Mouse (Mus musculus) heart, embryonic 12.5 days (tissue): ENCODE data around the gene Rhox3a2. TPM values are rescaled to one million over a fixed set of nuclear protein-coding genes. Genes with fewer than 3 reads are reported as not detected.
"Not testable (repeated sequence)": the region's sequence is repeated elsewhere in the genome, so short reads cannot be mapped to it uniquely, and the experiment has no call there.

Source experiments
- ATAC-seq: fragments of 200-750 bp; cut with Nextera tagmentation; 2 replicates; pipeline ENCODE4 v1.8.0; 2017; ENCODE audit warnings: moderate TSS enrichment, moderate library complexity; ENCODE audit not compliant: insufficient number of reproducible peaks, low FRiP score
- H3K27ac ChIP-seq: fragments of 300-500 bp; sonication (generic); 2 replicates; pipeline ENCODE4 v1.5.1; 2016; ENCODE audit warnings: mild to moderate bottlenecking, moderate library complexity; ENCODE audit not compliant: poor library complexity, severe bottlenecking
- H3K27me3 ChIP-seq: fragments of 300-500 bp; sonication (generic); replicated peaks from 2 replicates; pipeline ENCODE4 v1.6.1; 2016; ENCODE audit warnings: mild to moderate bottlenecking, moderate library complexity
- H3K36me3 ChIP-seq: fragments of 300-500 bp; sonication (generic); 2 replicates; pipeline ENCODE4 v1.6.1; 2016; ENCODE audit warnings: mild to moderate bottlenecking, moderate library complexity
- H3K4me1 ChIP-seq: fragments of 300-500 bp; sonication (generic); replicated peaks from 2 replicates; pipeline ENCODE4 v1.6.1; 2016; ENCODE audit warnings: mild to moderate bottlenecking
- H3K4me2 ChIP-seq: fragments of 300-500 bp; sonication (generic); 2 replicates; pipeline ENCODE4 v1.6.1; 2016; ENCODE audit warnings: mild to moderate bottlenecking, moderate library complexity
- H3K4me3 ChIP-seq: fragments of 300-500 bp; sonication (generic); 2 replicates; pipeline ENCODE4 v1.5.1; 2016; ENCODE audit warnings: mild to moderate bottlenecking
- H3K9ac ChIP-seq: fragments of 300-500 bp; sonication (generic); 2 replicates; pipeline ENCODE4 v1.6.1; 2016; ENCODE audit warnings: mild to moderate bottlenecking, moderate library complexity
- H3K9me3 ChIP-seq: fragments of 300-500 bp; sonication (generic); replicated peaks from 2 replicates; pipeline ENCODE4 v1.6.1; 2016; ENCODE audit warnings: mild to moderate bottlenecking, moderate library complexity
- WGBS: fragments of 180-500 bp; shearing (Covaris S2); methylation state at CpG from one replicate; pipeline ENCODE4 v1.1.7; 2016; 5-methylcytosine and 5-hydroxymethylcytosine counted together
- polyA plus RNA-seq: library from polyadenylated mRNA; unstranded; fragments of >200 nt; fragmentation: Nextera tagmentation; extraction: Ambion mirVana; gene quantifications from 2 replicates; pipeline ENCODE4 v1.2.1, GENCODE M21; 2016

Rhox3a2 gene
- not detected in 2 replicates for polyA plus RNA-seq

DNA sequence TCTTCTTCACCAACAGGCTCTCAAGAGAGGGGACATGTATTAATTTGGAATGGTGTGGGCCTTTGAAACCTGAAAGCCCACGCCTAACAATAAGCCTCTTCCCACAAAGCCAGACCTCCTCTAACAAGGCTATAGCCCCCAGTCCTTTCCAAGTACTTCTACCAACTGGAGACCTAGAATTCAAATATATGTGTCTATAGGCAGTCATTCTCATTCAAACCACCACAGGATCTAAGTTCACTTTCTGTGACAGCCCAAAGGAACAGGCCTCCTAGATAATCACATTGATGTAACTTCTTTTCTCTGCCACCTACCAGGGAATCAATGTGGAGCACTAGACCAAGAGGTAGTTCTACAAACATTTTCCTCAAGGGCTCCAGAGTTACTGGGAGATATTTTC, at the start of gene Rhox3a2:
Rhox3a2 (plus strand) TSS at position 301 of the 400 bp plus-strand sequence.
- not testable (repeated sequence) for H3K36me3 ChIP-seq, H3K27me3 ChIP-seq, ATAC-seq, H3K27ac ChIP-seq, H3K9me3 ChIP-seq, H3K4me2 ChIP-seq, H3K9ac ChIP-seq, H3K4me1 ChIP-seq, H3K4me3 ChIP-seq
- no CpG with 5 or more reads among the region's 1 CpGs for WGBS

DNA sequence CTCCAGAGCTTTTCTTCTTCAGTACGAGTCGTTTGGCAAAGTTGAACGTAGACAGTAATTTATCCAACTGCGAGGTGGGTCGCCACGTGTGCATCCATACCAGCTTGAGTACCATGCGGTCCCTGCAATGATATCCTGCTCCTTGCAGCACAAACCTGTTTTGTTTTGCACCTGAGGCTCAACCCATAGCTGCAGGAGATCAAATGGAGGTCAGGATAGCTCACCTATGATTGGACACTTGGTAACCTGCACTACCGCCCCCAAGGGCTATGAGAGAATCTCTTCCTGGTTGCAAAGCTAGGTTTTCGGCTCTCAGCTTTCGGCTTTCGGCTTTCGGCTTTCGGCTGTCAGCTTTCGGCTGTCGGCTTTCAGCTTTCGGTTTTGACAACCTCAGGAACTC, 10.7 kb downstream of the Rhox3a2 start, which contains the start of gene Rhox4a2:
Rhox4a2 (plus strand) TSS at position 301 of the 400 bp plus-strand sequence.
- H3K36me3 ChIP-seq, H3K27me3 ChIP-seq, H3K27ac ChIP-seq, H3K4me2 ChIP-seq, H3K9ac ChIP-seq, ATAC-seq, H3K4me1 ChIP-seq, H3K9me3 ChIP-seq, H3K4me3 ChIP-seq: not testable (repeated sequence)
- WGBS, result 87% methylated on average over 9 of the region's 16 CpGs

DNA sequence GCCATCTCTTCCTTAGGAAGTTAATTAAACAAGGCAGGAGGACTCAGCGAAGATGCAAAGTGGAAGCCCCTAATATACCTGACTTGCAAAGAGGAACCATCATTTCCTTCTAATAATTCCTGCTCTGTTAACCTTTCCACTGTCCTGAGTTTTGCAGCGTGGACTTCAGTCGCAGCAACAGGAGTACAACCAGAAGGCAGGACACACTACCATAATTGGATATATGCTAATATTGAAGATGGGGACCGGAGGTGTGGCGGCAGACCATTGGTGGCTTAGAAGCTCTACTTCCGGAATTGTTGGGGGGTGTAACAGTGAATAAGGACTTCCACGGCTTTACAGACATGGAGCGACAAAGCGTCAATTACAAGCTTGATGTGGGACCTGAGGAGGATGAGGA, 31.9 kb downstream of the Rhox3a2 start, which contains the start of gene Rhox2b:
Rhox2b (plus strand) TSS at position 301 of the 400 bp plus-strand sequence.
- H3K4me1 ChIP-seq, H3K4me2 ChIP-seq, H3K27ac ChIP-seq, H3K9ac ChIP-seq, ATAC-seq, H3K27me3 ChIP-seq, H3K9me3 ChIP-seq, H3K36me3 ChIP-seq, H3K4me3 ChIP-seq: not testable (repeated sequence)
- no CpG with 5 or more reads among the region's 9 CpGs for WGBS

- not testable (repeated sequence) for H3K9me3 ChIP-seq, H3K27ac ChIP-seq, H3K27me3 ChIP-seq, ATAC-seq, H3K36me3 ChIP-seq, H3K4me3 ChIP-seq, H3K4me1 ChIP-seq, H3K4me2 ChIP-seq, H3K9ac ChIP-seq
- 87% methylated on average over 14 of the region's 15 CpGs for WGBS
Measured at GRCm38 (mm10) chrX:37432194-37432593, 52.4 kb downstream of the Rhox3a2 start, which contains the start of gene Rhox4b. Gene Rhox4b, plus strand, starts transcription at chrX:37432494.

Other genes starting within 250 kb of the Rhox3a2 start
- gene Akap14, start 211.2 kb upstream of the Rhox3a2 start, polyA plus RNA-seq, result not detected in 2 replicates
- gene Ndufa1, start 188.9 kb upstream of the Rhox3a2 start, polyA plus RNA-seq, result 551 and 581 TPM in 2 replicates
- 7.5 and 7.7 TPM in 2 replicates for gene Rnf113a1, start 188.8 kb upstream of the Rhox3a2 start, polyA plus RNA-seq
- not detected in 2 replicates for gene Gm9, start 169.0 kb upstream of the Rhox3a2 start, polyA plus RNA-seq
- gene Rhox1, start 157.8 kb upstream of the Rhox3a2 start, polyA plus RNA-seq, result not detected in 2 replicates
- not detected in 2 replicates for gene Rhox2a, start 135.1 kb upstream of the Rhox3a2 start, polyA plus RNA-seq
- gene Rhox3a, start 130.1 kb upstream of the Rhox3a2 start, polyA plus RNA-seq, result not detected in 2 replicates
- gene Rhox4a, start 114.7 kb upstream of the Rhox3a2 start, polyA plus RNA-seq, result not detected in 2 replicates
- 0.38 TPM in 1 of 2 replicates, not detected in the other for gene Rhox4a2, start 10.8 kb downstream of the Rhox3a2 start, polyA plus RNA-seq
- gene Rhox2b, start 32.0 kb downstream of the Rhox3a2 start, polyA plus RNA-seq, result not detected in 2 replicates
- gene Rhox4b, start 52.5 kb downstream of the Rhox3a2 start, polyA plus RNA-seq, result not detected in 2 replicates
- gene Rhox2c, start 73.7 kb downstream of the Rhox3a2 start, polyA plus RNA-seq, result not detected in 2 replicates
- not detected in 2 replicates for gene Rhox3c, start 78.6 kb downstream of the Rhox3a2 start, polyA plus RNA-seq
- gene Rhox4c, start 100.3 kb downstream of the Rhox3a2 start, polyA plus RNA-seq, result not detected in 2 replicates
- gene Rhox2d, start 113.4 kb downstream of the Rhox3a2 start, polyA plus RNA-seq, result not detected in 2 replicates
- not detected in 2 replicates for gene Rhox4d, start 134.3 kb downstream of the Rhox3a2 start, polyA plus RNA-seq
- gene Rhox2e, start 150.4 kb downstream of the Rhox3a2 start, polyA plus RNA-seq, result not detected in 2 replicates
- not detected in 2 replicates for gene Rhox3e, start 162.0 kb downstream of the Rhox3a2 start, polyA plus RNA-seq
- not detected in 2 replicates for gene Rhox4e, start 177.4 kb downstream of the Rhox3a2 start, polyA plus RNA-seq
- gene Rhox2f, start 191.4 kb downstream of the Rhox3a2 start, polyA plus RNA-seq, result not detected in 2 replicates
- not detected in 2 replicates for gene Rhox3f, start 201.0 kb downstream of the Rhox3a2 start, polyA plus RNA-seq
- not detected in 2 replicates for gene Rhox4f, start 227.7 kb downstream of the Rhox3a2 start, polyA plus RNA-seq
- not detected in 2 replicates for gene Rhox3g, start 248.6 kb downstream of the Rhox3a2 start, polyA plus RNA-seq